Mouse (Mus musculus) heart, postnatal 4 days (tissue): ENCODE measurements at regions not wholly inside any gene's neighbourhood (a gene's known extent, or its start where the extent isn't known, plus 50 kb on each side); places are given as distances from the start of the nearest gene placed in this dataset.

ENCODE experiments used
- DNase-seq: peaks from one replicate; pipeline ENCODE4 v3.0.0; 2021

GRCm38 (mm10) chr4:83166867-83167814, 115.0 kb upstream of the Frem1 start:
- DNase-seq: no peak

- no peak for DNase-seq
Measured at GRCm38 (mm10) chr4:83146740-83147139, 94.6 kb upstream of the Frem1 start.

- no peak for DNase-seq
Measured at GRCm38 (mm10) chr4:83145738-83146217, 93.6 kb upstream of the Frem1 start.

- no peak for DNase-seq
Measured at GRCm38 (mm10) chr4:83144781-83145517, 92.8 kb upstream of the Frem1 start.

GRCm38 (mm10) chr4:83141736-83142135, 89.6 kb upstream of the Frem1 start:
- no peak for DNase-seq

- no peak for DNase-seq
Measured at GRCm38 (mm10) chr4:83122668-83123005, 70.5 kb upstream of the Frem1 start.

- no peak for DNase-seq
Measured at GRCm38 (mm10) chr4:83122003-83122667, 70.0 kb upstream of the Frem1 start.

- DNase-seq: no peak
Measured at GRCm38 (mm10) chr4:83108659-83108967, 56.5 kb upstream of the Frem1 start.

- no peak for DNase-seq
Measured at GRCm38 (mm10) chr4:83107958-83108658, 56.0 kb upstream of the Frem1 start.

GRCm38 (mm10) chr4:83107161-83107560, 55.0 kb upstream of the Frem1 start:
- DNase-seq: no peak

GRCm38 (mm10) chr4:83104045-83104681, 52.0 kb upstream of the Frem1 start:
- peak; percentile 68 for DNase-seq

- DNase-seq: no peak
Measured at GRCm38 (mm10) chr4:83102893-83103292, 50.8 kb upstream of the Frem1 start.

- DNase-seq: no peak
Measured at GRCm38 (mm10) chr4:83102022-83102421, 49.9 kb upstream of the Frem1 start.
